Mouse (Mus musculus): ENCODE data around the gene Fam185a.
A peak's percentile ranks its signal among the peaks of the same experiment; 100 is the strongest.

The Fam185a gene

DNA sequence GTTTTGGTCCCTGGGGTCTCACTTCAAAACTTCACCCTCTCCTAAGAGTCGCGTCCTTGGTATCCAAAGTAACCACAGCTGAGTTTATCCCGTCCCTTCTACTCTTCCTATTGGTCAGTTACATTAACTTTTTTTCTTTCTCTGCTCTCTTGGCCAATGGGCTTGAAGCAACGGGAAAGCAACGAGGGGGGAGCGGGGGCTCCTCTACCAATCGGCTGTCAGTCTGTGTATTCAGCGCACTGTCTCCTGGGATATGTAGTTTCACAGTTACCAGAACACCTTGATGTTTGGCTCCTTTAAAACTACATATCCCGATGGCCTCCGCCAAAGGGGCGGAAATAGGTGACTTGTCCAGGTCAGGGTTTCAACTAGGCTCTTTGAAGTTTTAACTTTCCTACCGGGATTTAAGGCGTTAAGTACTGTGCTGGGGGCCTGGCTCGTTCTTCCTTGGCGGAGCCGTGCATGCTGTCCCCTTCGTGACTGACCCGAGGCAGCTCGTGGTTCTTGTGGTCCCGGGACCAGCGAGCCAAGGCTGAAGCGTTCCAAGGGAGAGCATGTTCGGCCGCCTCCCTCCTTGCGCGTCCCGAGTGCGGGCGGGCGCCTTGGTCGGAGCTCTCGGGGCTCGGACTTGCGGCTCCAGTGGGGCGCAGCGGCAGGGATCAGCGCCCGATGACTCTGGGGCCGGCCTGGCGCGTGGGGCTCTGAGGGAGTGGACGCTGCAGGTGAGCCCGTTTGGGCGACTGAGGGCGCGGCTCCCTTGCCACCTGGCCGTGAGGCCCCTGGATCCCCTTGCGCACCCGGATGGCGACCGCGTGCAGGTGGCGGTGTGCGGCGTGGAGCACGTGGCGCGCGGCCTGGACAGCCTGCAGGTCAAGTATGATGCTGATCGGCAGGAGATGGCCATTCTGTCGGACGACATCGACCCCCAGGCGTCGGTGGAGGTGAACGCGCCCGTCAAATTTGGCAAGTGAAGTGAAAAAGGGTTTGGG is at the start of gene Fam185a, which contains the start of gene Ccdc146:
Gene Fam185a, plus strand, starts transcription at position 345 of the 989 bp plus-strand sequence.
Gene Ccdc146, minus strand, starts transcription at position 64 of the 989 bp plus-strand sequence.
- peak; percentile 99 for DNase-seq (ENCODE audit: low spot score)

- no peak for DNase-seq (ENCODE audit: low spot score)
Observed at GRCm38 (mm10) chr5:21376935-21377334, 47.8 kb upstream of the Fam185a start.

DNA sequence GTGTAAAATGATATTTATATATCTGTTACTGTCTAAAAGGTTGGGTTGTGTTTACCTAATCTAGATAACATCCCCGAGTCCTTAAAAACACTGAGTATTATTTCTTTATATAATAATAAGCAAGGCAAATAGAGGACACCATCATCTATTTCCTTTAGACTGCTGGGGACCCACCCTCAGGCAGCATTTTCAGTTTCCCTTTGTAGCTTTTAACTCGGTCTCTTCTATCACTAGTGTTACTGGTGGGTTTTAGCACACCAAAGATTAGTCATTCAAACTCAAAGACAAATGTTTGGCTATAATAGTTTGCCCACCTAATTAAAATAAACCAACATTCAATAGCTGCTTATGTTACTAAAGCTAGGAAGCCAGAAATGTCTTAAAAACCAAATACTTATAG is 46.4 kb upstream of the Fam185a start:
- DNase-seq (ENCODE audit: low spot score): no peak

DNA sequence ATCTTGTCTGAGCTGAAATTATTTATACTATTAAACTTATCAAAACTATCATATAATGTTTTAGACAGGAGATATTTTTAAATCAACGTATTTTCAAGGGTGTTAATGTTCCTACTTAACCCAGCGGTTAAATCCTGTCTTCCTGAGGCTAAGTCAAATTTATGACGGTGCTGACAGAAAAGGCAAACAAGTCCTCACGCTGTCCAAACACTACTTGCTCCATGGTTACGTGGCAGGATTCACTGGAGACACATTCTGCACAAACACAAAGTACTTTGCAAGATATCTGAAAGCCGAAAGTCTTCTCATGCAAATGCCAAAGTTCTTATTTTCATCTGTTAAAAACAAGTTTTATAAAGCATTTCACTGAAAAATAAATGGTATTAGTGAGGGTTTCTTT is 42.8 kb upstream of the Fam185a start:
- peak; percentile 64 for DNase-seq (ENCODE audit: low spot score)

- no peak for DNase-seq (ENCODE audit: low spot score)
Observed at GRCm38 (mm10) chr5:21382678-21383077, 42.1 kb upstream of the Fam185a start.

- DNase-seq (ENCODE audit: low spot score): no peak
Observed at GRCm38 (mm10) chr5:21383392-21384251, 41.1 kb upstream of the Fam185a start.

DNA sequence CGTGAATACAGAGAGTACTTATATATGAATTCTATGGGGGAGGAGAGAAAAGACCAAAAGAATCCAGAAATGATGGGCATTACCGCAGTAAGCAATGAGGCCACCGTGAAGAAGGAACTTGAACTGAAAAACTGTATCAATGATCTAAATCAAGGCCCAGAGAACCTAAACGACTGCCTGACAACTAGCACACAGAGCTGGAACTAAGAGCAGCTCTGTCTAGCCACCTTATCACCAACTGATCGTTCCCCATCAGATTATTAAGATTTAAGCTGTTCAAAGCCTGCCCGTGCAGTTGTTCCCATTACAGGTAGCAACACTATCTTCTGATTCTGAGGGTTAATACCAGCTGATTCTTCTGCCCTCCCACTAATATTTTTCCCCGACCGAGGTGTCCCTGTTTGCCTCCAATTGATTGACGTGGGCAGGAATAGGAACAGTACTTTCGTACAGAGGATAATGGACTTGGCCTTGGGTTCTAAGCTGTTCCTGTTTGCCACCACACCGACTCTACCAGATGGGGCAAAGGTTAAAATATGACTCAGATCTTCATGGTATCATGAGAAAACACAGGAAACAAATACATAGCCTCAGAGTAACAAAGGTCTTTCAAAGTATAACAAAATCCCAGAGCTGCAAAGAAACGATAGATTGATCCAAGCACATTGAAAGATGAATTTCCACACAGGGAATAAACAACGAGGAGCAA is 40.4 kb upstream of the Fam185a start:
- no peak for DNase-seq (ENCODE audit: low spot score)

GRCm38 (mm10) chr5:21384976-21385375 is 39.8 kb upstream of the Fam185a start:
- no peak for DNase-seq (ENCODE audit: low spot score)

- no peak for DNase-seq (ENCODE audit: low spot score)
Observed at GRCm38 (mm10) chr5:21386432-21386831, 38.3 kb upstream of the Fam185a start.

GRCm38 (mm10) chr5:21387340-21387739 is 37.4 kb upstream of the Fam185a start:
- no peak for DNase-seq (ENCODE audit: low spot score)

DNA sequence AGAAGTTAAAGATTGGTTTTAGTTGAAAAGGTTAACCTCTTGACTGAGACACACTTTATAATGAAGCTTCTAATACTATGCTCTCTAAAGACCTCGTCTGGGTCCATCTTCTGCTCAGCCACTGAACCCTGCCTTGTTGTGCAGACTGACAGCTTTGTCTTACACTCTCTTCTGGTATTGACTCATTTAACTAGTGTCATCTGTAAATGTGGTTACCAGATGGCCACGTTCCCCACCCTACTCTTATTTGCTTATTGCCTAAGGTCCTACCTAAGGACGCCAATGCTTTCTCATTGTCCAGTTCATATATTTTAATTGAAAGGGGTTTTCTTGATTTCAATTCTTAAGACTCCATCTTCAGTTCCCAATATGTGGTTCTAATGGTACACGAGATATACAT is 35.9 kb upstream of the Fam185a start:
- no peak for DNase-seq (ENCODE audit: low spot score)

DNA sequence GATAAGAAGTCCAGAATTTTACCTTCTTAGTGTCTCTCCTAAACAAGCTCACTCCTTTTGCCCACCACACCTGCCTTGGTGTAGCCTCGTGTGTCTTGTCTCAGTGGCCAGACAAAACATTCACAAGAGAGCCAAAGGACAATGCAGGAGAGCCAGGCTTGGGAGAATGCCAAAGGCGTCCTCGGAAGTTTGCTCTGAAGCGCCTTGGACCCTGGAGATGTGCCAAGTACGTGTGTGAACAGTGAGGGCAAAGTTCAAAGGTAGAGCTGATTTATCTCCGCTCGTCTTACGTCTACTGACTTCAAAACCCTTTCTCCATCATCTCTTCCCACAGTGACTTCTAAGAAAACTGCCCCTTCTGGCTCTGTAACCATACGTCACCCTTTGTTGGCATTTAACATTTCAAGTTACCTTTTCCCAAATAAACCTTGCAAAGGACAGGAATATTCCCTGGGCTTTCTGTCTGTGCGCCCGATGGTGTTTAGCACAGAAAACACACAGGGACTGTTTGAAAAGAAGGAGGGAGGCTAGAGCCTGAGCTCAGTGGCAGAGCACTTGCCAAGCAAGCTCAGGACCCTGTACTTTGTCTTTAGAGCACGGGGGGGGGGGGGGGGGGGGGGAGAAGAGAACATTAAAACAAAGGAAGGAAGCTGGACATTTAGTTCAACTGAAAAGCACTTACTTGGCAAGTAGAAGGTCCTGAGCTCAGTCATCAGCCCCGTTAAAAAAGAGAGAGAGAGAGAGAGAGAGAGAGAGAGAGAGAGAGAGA is 33.0 kb upstream of the Fam185a start:
- peak; percentile 34 for DNase-seq (ENCODE audit: low spot score)

- no peak for DNase-seq (ENCODE audit: low spot score)
Observed at GRCm38 (mm10) chr5:21394562-21394961, 30.2 kb upstream of the Fam185a start.

GRCm38 (mm10) chr5:21395205-21395840 is 29.4 kb upstream of the Fam185a start:
- DNase-seq (ENCODE audit: low spot score): peak; percentile 27

DNA sequence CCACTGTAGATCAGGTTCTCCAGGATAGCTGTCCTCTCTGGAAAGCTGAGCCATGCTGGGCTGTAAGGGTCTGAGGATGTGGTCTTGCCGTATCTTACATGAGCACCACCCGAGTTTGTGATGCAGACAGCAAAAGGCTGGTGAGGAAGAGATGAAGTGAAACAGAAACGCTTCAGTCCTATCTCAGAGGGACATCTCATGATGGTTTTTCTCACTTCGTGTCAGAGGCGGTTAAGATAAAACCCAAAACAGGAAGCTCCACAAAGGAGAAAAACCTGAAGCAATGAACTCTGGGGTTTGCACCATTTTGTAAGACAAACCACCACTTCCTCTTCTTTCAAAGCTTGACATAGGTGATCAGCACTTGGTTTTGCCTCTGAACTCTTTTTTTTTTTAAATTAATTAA is 13.5 kb upstream of the Fam185a start:
- no peak for DNase-seq (ENCODE audit: low spot score)

GRCm38 (mm10) chr5:21412056-21412455 is 12.7 kb upstream of the Fam185a start:
- DNase-seq (ENCODE audit: low spot score): no peak

- DNase-seq (ENCODE audit: low spot score): no peak
Observed at GRCm38 (mm10) chr5:21413322-21413721, 11.4 kb upstream of the Fam185a start.

DNA sequence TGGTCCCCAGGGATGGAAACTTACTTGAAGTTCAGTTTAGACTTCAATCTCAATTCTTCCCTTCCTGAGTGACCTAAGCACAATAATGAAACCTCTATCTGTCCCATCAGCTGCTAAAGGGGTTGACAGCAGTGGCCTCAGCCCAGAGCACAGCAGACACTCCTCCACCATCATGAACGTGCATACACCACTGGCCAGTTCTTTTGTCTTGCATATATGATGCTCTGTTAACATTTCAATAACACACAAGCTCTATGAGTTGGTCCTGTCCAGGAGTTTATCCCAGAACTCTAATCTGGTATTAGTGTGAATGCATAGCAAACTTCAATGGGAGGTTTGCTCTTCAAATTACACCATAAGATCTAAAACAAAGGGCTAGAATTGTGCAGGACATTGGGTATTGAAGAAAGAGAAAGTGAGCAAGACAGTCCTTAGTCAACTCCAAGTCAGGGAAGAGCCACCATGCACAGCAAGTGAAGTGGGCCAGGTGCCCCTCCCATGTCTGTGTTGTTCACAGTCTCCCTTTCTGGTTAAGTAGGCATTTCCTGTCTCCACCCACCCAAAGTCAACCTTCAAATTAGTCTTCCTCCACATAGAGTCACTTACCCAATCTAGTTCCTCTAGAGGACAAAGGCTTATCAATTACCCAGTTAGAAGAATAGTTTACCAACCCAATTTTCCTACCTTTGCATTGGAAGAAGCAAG is 10.5 kb upstream of the Fam185a start:
- DNase-seq (ENCODE audit: low spot score): no peak

- no peak for DNase-seq (ENCODE audit: low spot score)
Observed at GRCm38 (mm10) chr5:21418613-21419012, 6.1 kb upstream of the Fam185a start.

GRCm38 (mm10) chr5:21420609-21421008 is 4.1 kb upstream of the Fam185a start:
- DNase-seq (ENCODE audit: low spot score): peak; percentile 76

Measured in adipocyte (in vitro differentiated cells).